Mouse (Mus musculus) heart, embryonic 14.5 days (tissue): ENCODE measurements at regions not wholly inside any gene's neighbourhood (a gene's known extent, or its start where the extent isn't known, plus 50 kb on each side); places are given as distances from the start of the nearest gene placed in this dataset.

Experiments used
- ATAC-seq: fragments of 200-750 bp; cut with Nextera tagmentation; 2 replicates; pipeline ENCODE4 v1.8.0; 2017; ENCODE audit warnings: low read depth, moderate TSS enrichment; ENCODE audit not compliant: insufficient number of reproducible peaks, insufficient read depth, low FRiP score
- H3K27ac ChIP-seq, 2 experiments: fragments of 200-500 bp in 1 of 2; fragments of 300-500 bp in 1 of 2; sonication (generic) in 1 of 2; replicated peaks in 1 of 2; 2 replicates each; pipeline ENCODE4 v1.5.1; 2012 to 2014; ENCODE audit warnings: low read depth in 2 of 2, low read length in 2 of 2, control low read depth in 1 of 2, mild to moderate bottlenecking in 1 of 2, mixed read lengths in 1 of 2; ENCODE audit not compliant: control insufficient read depth in 1 of 2, insufficient read depth in 1 of 2
- H3K27me3 ChIP-seq: fragments of 300-500 bp; sonication (generic); 2 replicates; pipeline ENCODE4 v1.6.1; 2014; ENCODE audit warnings: mild to moderate bottlenecking, low read length, control low read depth; ENCODE audit not compliant: control insufficient read depth, insufficient read depth
- H3K36me3 ChIP-seq: fragments of 300-500 bp; sonication (generic); 2 replicates; pipeline ENCODE4 v1.6.1; 2014; ENCODE audit warnings: mild to moderate bottlenecking, control low read depth, low read length, mixed read lengths; ENCODE audit not compliant: control insufficient read depth, insufficient read depth
- H3K4me1 ChIP-seq, 2 experiments: fragments of 200-500 bp in 1 of 2; fragments of 300-500 bp in 1 of 2; sonication (generic) in 1 of 2; 2 replicates each; pipeline ENCODE4 v1.6.1; 2012 to 2014; ENCODE audit warnings: low read length in 2 of 2, control low read depth in 1 of 2, mixed read lengths in 1 of 2; ENCODE audit not compliant: control insufficient read depth in 2 of 2, insufficient read depth in 2 of 2
- H3K4me2 ChIP-seq: fragments of 300-500 bp; sonication (generic); 2 replicates; pipeline ENCODE4 v1.6.1; 2014; ENCODE audit warnings: mild to moderate bottlenecking, low read length
- H3K4me3 ChIP-seq, 2 experiments: fragments of 200-500 bp in 1 of 2; fragments of 300-500 bp in 1 of 2; sonication (generic) in 1 of 2; 2 replicates each; pipeline ENCODE4 v1.5.1; 2012 to 2014; ENCODE audit warnings: low read length in 2 of 2, mild to moderate bottlenecking in 2 of 2, control low read depth in 1 of 2, low read depth in 1 of 2, moderate library complexity in 1 of 2; ENCODE audit not compliant: control insufficient read depth in 1 of 2, insufficient read depth in 1 of 2
- H3K9ac ChIP-seq: fragments of 300-500 bp; sonication (generic); 2 replicates; pipeline ENCODE4 v1.6.1; 2014; ENCODE audit warnings: mild to moderate bottlenecking, low read length
- H3K9me3 ChIP-seq: fragments of 300-500 bp; sonication (generic); 2 replicates; pipeline ENCODE4 v1.6.1; 2016; ENCODE audit warnings: low read length, control low read depth; ENCODE audit not compliant: control insufficient read depth
- WGBS: fragments of 180-500 bp; shearing (Covaris S2); extraction: QIAGEN DNeasy Blood & Tissue Kit; methylation state at CpG from one replicate; pipeline ENCODE4 v1.1.7; 2014; 5-methylcytosine and 5-hydroxymethylcytosine counted together

GRCm38 (mm10) chr6:93133940-93134339 is 190.6 kb upstream of the Adamts9 start:
- Histone ChIP-seq H3K27me3 (no peaks in the 10 kb centered on the region), H3K27ac (no peak overlapping the region), H3K9ac (no peak overlapping the region), H3K4me2 (no peak overlapping the region), H3K4me1 (no peaks in the 10 kb centered on the region), H3K4me3 (no peak overlapping the region), H3K36me3 (no peaks in the 10 kb centered on the region), H3K9me3 (no peaks in the 10 kb centered on the region)
- ATAC-seq, result no peak
- 57% methylated on average over 5 of the region's 5 CpGs for WGBS

DNA sequence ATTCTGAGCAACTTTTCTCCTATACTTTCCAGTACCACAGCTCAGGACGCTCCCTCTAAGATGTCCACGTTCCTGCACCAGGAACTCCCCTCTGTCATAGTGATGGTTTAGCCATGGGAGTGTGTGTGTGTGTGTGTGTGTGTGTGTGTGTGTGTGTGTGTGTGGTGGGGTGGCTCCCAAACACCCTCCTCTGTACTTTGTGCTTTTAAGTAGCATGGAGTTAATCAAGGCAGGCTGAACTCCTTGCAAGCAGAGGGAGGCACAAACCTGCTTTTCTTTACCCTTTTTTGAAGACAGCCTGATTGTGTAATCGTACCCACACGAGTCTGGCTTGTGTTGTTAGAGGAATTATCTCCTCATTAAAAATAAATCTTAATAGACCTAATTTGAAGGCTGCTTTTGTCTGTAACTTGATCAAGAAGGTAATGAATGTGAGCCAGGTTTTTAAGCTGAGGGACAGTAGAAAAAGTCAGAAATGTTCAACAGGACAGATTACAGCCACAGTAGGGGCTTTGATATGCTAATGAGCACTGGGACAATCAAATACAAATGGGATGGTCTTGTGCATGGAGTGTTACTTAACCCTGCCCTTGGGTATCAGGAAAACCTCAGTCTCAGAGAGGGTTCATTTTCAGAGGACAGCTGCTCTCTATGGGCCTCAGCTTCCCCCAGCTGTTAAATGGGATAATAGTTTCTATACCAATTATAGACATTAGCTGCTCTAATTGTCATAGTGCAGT is 187.8 kb upstream of the Adamts9 start:
- 59% methylated on average over 4 of the region's 4 CpGs for WGBS
- Histone ChIP-seq H3K36me3 (no peaks in the 10 kb centered on the region), H3K4me1 (no peaks in the 10 kb centered on the region), H3K27ac (no peak overlapping the region), H3K4me3 (no peak overlapping the region), H3K4me2 (no peak overlapping the region), H3K9me3 (no peaks in the 10 kb centered on the region), H3K27me3 (no peaks in the 10 kb centered on the region), H3K9ac (no peak overlapping the region)
- ATAC-seq, result no peak

GRCm38 (mm10) chr6:93119482-93119881 is 176.2 kb upstream of the Adamts9 start:
- H3K4me3 ChIP-seq, result no peak overlapping the region
- H3K27ac ChIP-seq, result no peak overlapping the region
- no peak overlapping the region for H3K9ac ChIP-seq
- no peaks in the 10 kb centered on the region for H3K9me3 ChIP-seq
- no peaks in the 10 kb centered on the region for H3K4me1 ChIP-seq
- H3K27me3 ChIP-seq, result no peaks in the 10 kb centered on the region
- H3K36me3 ChIP-seq, result no peaks in the 10 kb centered on the region
- H3K4me2 ChIP-seq, result no peak overlapping the region
- WGBS, result 74% methylated on average over 12 of the region's 12 CpGs
- no peak for ATAC-seq

GRCm38 (mm10) chr6:93113361-93113760 is 170.1 kb upstream of the Adamts9 start:
- H3K27me3 ChIP-seq, result no peaks in the 10 kb centered on the region
- no peak for ATAC-seq
- no peaks in the 10 kb centered on the region for H3K36me3 ChIP-seq
- H3K4me1 ChIP-seq, result peaks cover 0 to 5% of the 10 kb centered on the region in 2 experiments; a peak in 1 of 4 replicates
- H3K27ac ChIP-seq, result no peak overlapping the region
- 62% methylated on average over 3 of the region's 3 CpGs for WGBS
- H3K4me3 ChIP-seq, result no peak overlapping the region
- no peak overlapping the region for H3K9ac ChIP-seq
- H3K4me2 ChIP-seq, result no peak overlapping the region
- no peaks in the 10 kb centered on the region for H3K9me3 ChIP-seq

GRCm38 (mm10) chr6:93094730-93095360 is 151.6 kb upstream of the Adamts9 start:
- ATAC-seq, result no peak
- Histone ChIP-seq H3K9ac (no peak overlapping the region), H3K4me2 (no peak overlapping the region), H3K4me3 (no peak overlapping the region), H3K4me1 (no peaks in the 10 kb centered on the region), H3K27me3 (no peaks in the 10 kb centered on the region), H3K36me3 (no peaks in the 10 kb centered on the region), H3K27ac (no peak overlapping the region), H3K9me3 (no peaks in the 10 kb centered on the region)
- WGBS, result 61% methylated on average over 5 of the region's 5 CpGs

DNA sequence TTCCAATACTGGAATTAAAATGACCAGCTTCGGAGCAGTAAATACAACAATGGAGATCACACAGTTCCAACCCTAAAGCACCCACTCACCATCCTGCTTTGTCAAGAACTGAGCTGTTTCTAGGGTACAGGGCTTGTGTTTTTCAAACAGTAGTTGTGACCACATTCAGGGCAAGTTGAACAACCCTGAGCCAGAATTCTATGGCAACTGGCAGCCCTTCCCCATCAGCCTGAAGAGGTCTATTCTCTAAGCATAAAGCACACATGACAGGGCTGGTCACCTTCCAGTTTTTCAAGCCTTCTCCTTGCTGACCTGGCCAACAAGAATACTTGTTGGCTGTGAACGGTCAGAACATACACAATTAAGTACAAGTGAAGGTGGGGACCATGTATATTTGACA is 150.5 kb upstream of the Adamts9 start:
- Histone ChIP-seq H3K27me3 (no peaks in the 10 kb centered on the region), H3K9me3 (no peaks in the 10 kb centered on the region), H3K4me3 (no peak overlapping the region), H3K36me3 (no peaks in the 10 kb centered on the region), H3K4me2 (no peak overlapping the region), H3K27ac (no peak overlapping the region), H3K4me1 (no peaks in the 10 kb centered on the region), H3K9ac (no peak overlapping the region)
- ATAC-seq, result no peak
- 91% methylated on average over 2 of the region's 2 CpGs for WGBS

DNA sequence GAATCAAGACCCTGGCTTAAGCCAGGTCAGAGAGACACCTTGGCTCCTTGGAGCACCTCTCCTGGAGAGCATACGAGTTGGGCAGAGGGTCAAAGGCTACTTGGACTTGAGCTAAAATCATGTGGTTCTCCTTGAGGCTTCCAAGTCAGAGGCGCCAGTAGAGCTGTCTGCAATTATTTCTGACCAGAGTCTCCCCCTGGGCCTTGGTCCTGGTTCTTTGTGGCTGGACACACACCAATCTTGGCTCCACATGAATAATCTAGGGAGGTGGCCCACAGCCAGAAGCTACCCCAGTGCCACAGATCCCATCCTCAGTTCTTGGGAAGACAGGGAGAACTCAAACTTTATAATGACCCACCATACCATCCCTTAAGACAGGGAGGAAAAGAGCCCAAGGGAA is 144.0 kb upstream of the Adamts9 start:
- Histone ChIP-seq H3K9ac (no peak overlapping the region), H3K4me2 (no peak overlapping the region), H3K9me3 (no peaks in the 10 kb centered on the region), H3K4me3 (no peak overlapping the region), H3K27ac (no peak overlapping the region), H3K4me1 (no peaks in the 10 kb centered on the region), H3K27me3 (no peaks in the 10 kb centered on the region), H3K36me3 (no peaks in the 10 kb centered on the region)
- no peak for ATAC-seq
- WGBS, result 91% methylated on average over 2 of the region's 2 CpGs

- no peaks in the 10 kb centered on the region for H3K36me3 ChIP-seq
- no peaks in the 10 kb centered on the region for H3K27me3 ChIP-seq
- 79% methylated on average over 1 of the region's 1 CpGs for WGBS
- H3K4me3 ChIP-seq, result no peak overlapping the region
- no peaks in the 10 kb centered on the region for H3K9me3 ChIP-seq
- H3K9ac ChIP-seq, result no peak overlapping the region
- no peak for ATAC-seq
- H3K4me2 ChIP-seq, result no peak overlapping the region
- H3K4me1 ChIP-seq, result no peaks in the 10 kb centered on the region
- H3K27ac ChIP-seq, result no peak overlapping the region
These were observed 141.0 kb upstream of the Adamts9 start for GRCm38 (mm10) chr6:93084286-93084685.
